Mouse (Mus musculus): ENCODE measurements around the gene Usb1. TPM values are rescaled to one million over a fixed set of nuclear protein-coding genes. Genes with fewer than 3 reads are reported as not detected.
"Not testable (repeated sequence)": the region's sequence is repeated elsewhere in the genome, so short reads cannot be mapped to it uniquely, and the experiment has no call there.

The Usb1 gene
- total RNA-seq, 2 experiments from 2014 or later, result 9.8 to 11.2 TPM

DNA sequence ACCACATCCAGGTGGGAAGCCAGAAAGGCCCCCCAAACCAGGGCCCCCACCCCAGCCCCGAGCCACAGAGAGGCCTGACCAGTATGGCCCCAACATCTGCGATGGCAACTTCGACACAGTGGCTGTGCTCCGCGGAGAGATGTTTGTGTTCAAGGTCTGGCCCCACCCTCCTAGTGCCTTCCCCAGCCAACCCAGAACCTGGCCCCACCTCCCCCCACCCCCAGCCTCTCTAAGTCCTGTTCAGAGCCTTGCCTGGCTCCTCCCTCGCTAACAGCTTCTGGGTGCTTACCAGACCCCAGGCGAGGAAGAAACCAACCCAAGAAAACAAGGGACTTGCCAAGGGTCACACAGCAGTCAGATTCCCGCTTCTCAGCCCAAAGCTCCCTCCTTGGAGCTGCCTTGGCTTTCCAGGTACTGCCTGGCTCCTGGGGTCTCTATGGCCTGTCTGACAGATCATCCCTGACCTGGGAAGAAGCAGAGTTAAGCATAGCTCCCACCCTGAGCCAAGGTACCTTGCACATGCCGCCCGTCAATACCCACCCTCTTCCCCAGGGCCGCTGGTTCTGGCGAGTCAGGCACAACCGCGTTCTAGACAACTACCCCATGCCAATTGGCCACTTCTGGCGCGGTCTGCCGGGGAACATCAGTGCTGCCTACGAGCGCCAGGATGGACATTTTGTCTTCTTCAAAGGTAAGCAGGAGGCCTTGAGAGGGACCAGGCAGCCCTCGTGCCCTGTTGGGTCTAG is 37.7 kb downstream of the Usb1 start:
- no peak for DNase-seq (ENCODE audit: low spot score in 2 of 2)

DNA sequence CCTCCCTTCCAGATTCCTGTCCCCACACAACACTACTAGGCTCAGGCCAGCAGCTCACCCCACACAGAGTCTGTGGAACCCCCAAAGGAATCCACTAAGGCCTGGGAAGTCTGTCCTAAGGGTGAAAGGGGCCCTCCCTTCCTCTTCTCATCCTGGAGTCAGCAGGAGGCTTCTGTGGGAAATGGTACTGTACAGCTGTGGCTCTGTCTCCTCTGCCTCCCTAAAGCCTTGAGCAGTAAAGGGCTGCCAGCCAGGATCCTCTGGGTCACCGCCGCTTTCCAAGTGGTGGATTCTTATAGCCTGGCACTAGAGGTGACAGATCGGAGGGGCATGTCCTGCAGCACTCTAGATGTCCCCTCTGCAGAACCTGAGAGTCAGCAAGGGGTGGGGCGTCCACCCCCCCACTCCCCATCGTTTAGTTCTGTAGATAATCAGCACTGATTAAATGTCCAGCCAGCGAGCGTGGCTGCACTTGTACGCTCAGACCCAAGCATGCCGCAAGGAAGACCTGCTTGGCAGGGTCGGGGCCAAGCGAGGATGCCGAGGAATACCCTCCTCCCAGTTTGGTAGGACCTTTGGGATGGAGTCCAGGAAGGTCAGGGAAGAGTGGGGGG is 41.4 kb downstream of the Usb1 start:
- DNase-seq (ENCODE audit: low spot score in 2 of 2), result no peak

DNA sequence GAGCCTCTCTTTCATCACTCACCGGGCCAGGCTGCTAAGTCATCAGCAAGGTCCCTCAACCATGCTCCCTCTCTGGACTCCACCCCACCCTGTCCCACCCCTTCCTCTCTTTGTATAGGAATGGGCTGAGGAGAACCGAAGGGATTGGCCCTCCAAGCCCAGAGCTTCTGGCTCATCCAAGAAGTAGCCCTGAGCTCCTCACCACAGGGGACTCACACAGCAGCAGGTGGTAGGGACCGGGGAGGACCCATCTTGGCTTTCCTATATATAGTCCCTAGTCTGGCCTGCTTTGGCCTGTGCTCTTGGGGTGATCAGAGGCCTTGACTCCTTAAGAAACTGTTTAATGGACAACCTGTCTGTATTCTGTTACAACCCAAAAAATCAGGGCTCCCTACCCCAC is 42.3 kb downstream of the Usb1 start:
- no peak for DNase-seq (ENCODE audit: low spot score in 2 of 2)

GRCm38 (mm10) chr8:95375374-95375930 is 43.4 kb downstream of the Usb1 start:
- no peak for DNase-seq (ENCODE audit: low spot score in 2 of 2)

- no peak for DNase-seq (ENCODE audit: low spot score in 2 of 2)
Observed at GRCm38 (mm10) chr8:95376309-95376999, 44.4 kb downstream of the Usb1 start.

- DNase-seq (ENCODE audit: low spot score in 2 of 2), result no peak
Observed at GRCm38 (mm10) chr8:95377101-95377500, 45.0 kb downstream of the Usb1 start.

DNA sequence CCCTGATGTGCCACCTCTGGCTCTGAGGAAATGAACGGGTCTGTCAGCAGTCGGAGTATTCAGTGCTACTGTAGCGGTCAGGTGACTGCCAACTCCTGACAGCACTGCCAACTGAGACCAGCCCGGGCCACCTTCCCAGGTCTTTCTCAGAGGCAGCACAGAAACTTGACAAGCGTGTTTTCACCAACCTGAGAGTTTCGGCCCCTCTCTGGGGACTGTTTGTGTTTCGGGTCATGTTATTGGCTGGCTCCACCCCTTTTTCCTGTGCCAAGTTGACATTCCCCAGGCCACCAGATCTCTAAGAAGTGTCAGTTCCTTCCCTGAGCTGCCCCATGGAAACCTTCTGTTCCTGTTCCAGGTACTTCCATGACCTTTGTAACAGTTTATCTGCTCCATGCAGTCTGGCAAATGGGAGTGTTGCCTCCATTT is 45.8 kb downstream of the Usb1 start:
- no peak for DNase-seq (ENCODE audit: low spot score in 2 of 2)

DNA sequence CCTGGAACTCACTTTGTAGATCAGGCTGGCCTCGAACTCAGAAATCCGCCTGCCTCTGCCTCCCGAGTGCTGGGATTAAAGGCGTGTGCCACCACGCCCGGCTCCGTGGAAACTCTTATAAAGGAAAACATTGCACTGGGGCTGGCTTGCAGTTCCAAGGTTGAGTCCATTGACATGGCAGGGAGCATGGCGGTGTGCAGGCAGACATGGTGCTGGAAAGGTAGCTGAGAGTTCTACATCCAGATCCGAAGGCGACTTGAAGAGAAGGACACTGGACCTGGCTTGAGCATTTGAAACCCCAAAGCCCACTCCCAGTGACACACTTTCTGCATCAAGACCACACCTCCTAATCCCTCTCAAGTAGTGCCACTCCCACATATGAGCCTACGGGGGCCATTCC is 46.8 kb downstream of the Usb1 start:
- not testable (repeated sequence) for DNase-seq (ENCODE audit: low spot score in 2 of 2)

- no peak for DNase-seq (ENCODE audit: low spot score in 2 of 2)
Observed at GRCm38 (mm10) chr8:95380953-95381352, 48.9 kb downstream of the Usb1 start.

- DNase-seq (ENCODE audit: low spot score in 2 of 2), result no peak
Observed at GRCm38 (mm10) chr8:95381595-95381994, 49.5 kb downstream of the Usb1 start.

GRCm38 (mm10) chr8:95384501-95384900 is 52.4 kb downstream of the Usb1 start:
- DNase-seq (ENCODE audit: low spot score in 2 of 2), result no peak

- no peak for DNase-seq (ENCODE audit: low spot score in 2 of 2)
Observed at GRCm38 (mm10) chr8:95386037-95386436, 54.0 kb downstream of the Usb1 start.

- DNase-seq (ENCODE audit: low spot score in 2 of 2), result no peak
Observed at GRCm38 (mm10) chr8:95387221-95387620, 55.1 kb downstream of the Usb1 start.

DNA sequence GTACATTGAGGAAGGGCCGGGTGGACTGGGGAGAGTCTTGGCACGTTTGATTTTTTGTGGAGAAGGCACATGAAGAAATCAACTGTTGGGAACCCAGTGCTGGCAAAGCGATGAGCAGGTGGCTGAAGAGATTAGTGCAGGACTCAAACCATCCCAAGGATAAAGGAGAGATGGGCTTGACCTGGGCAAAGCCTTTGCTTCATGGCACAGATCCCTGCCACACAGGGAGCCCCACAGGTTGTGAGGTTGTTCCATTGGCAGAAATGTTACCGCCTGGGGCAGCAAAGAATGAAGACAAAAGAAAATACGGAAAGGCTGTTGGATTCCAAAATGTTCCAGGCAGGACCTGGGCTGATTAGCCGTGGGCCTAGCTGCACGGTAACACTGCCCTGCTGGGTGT is 55.9 kb downstream of the Usb1 start:
- DNase-seq (ENCODE audit: low spot score in 2 of 2), result no peak

DNA sequence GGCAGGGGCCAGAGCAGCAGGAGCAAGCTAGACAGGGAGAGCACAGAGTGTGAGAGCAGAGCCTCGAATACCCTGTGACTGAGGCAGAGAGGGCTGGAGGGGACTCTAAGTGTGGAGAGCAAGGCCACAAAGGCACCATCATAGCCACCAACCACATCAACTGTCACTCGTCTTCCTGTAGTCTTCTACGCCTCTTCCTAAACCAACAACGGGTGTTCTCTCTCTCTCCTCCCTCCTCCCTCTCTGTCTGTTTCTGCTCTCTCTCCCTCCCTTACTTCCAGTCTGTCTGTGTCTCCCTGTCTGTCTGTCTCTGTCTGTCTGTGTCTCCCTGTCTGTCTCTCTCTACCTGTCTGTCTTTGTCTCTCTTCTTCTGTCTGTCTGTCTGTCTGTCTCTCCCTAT is 58.2 kb downstream of the Usb1 start:
- no peak for DNase-seq (ENCODE audit: low spot score in 2 of 2)

GRCm38 (mm10) chr8:95391101-95391500 is 59.0 kb downstream of the Usb1 start:
- no peak for DNase-seq (ENCODE audit: low spot score in 2 of 2)

DNA sequence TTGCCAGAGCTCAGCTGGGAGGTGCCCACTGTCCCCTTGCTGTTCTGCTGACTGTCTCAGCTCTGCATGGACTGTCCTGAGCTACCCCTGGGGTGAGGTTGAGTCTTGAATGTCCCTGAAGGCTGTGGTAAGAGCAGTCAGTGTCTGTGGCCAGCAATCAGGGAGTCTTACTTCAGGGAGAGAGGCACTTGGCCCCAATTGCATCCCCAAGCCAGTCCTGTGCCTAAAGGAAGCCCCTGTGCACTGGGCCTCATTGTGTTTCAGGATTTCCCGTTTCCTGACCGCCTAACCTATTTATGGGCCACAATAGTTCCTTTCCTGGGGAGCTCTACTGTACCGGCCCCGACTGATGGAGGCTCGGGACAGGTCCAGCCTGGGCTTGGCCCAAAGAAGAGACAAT is 60.5 kb downstream of the Usb1 start:
- no peak for DNase-seq (ENCODE audit: low spot score in 2 of 2)

- DNase-seq (ENCODE audit: low spot score in 2 of 2), result no peak
Observed at GRCm38 (mm10) chr8:95395186-95395918, 63.3 kb downstream of the Usb1 start.

DNA sequence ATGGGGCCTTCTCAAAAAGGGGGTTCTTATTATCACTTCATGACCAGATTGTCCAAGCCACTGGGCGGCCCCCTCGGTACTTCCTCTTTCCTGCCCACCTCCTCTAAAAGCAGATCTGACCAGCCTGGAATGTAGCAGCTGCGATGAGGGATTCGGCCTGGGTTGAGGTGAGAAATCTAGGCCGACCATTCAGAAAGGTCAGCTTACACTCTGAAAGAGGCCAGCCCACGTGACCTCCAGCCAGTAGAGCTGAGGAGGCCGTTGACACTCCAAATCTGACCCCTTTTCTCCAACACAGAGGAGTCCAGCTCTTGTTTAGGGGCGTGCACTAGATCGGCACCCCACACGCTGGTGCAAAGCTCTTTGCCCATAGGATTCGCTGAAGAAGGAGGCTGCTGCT is 64.7 kb downstream of the Usb1 start:
- DNase-seq (ENCODE audit: low spot score in 2 of 2), result no peak
